Mouse (Mus musculus) megakaryocyte, embryonic 14.5 days (primary cell): ENCODE results near the gene Cadm1.

Experiments used
- FLI1 ChIP-seq: IDR thresholded peaks from 2 replicates; pipeline ENCODE4 v1.6.1; 2012; ENCODE audit warnings: low read length, inconsistent platforms, mixed read lengths
- GATA1 ChIP-seq: IDR thresholded peaks from 3 replicates; pipeline ENCODE4 v1.6.1; 2012; ENCODE audit warnings: mixed read lengths, low read length, inconsistent platforms, borderline replicate concordance

DNA sequence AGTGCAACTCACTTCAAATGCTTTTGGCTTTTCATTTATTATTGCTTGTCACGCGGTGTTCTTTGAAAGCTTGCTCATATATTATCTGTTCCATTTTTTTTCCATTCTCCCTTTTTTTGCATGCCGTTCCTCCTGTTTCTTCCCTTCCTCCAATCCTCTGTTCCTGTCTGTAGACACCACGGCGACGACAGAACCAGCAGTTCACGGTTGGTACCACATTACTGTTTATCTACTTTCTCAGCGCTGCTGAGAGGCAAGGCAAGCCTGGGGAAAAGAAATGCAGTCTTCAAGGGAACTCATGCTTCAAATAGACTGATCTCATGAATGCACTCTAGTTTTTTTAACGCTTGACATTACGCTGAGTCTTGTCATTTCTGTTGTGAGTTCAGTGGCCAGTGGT is 299.2 kb downstream of the Cadm1 start:
- TF ChIP-seq GATA1 = no peak
- no peak for TF ChIP-seq FLI1
